Mouse (Mus musculus) testis, adult 2 months (tissue): ENCODE results near the gene Slc16a10.

Experiments used
- CTCF ChIP-seq: fragments of 200-500 bp; IDR thresholded peaks from 2 replicates; pipeline ENCODE4 v1.5.1; 2012; ENCODE audit warnings: low read depth, mild to moderate bottlenecking, inconsistent platforms, low read length, moderate library complexity; ENCODE audit not compliant: control insufficient read depth, insufficient read depth, insufficient replicate concordance
- POLR2A ChIP-seq: fragments of 200-500 bp; IDR thresholded peaks from 2 replicates; pipeline ENCODE4 v1.6.1; 2012; ENCODE audit warnings: low read depth, mild to moderate bottlenecking, inconsistent platforms, low read length, moderate library complexity; ENCODE audit not compliant: control insufficient read depth

DNA sequence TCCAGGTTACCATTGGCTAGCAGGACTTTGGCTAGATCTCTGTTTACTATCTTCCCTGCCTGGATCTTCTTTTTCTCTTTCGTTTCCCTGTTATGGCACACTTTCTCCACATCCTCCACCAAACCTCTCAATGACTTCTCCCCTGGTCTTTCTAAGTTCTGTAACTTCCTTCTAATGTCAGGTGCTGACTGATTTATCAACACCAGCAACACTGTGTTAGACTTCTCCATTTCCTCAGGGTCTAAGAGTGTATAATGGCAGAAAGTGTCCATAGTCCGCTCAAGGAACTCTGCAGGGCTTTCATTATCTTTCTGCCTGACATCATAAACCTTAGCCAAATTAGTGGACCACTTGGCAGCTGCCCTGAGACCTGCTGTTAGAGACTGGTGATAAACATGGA is 47.6 kb upstream of the Slc16a10 start:
- TF ChIP-seq CTCF = no peak
- no peak for TF ChIP-seq POLR2A
